Mouse (Mus musculus) liver, embryonic 11.5 days (tissue): ENCODE measurements around the gene Cfap61. TPM values are rescaled to one million over a fixed set of nuclear protein-coding genes. Genes with fewer than 3 reads are reported as not detected.

ENCODE experiments used
- ATAC-seq: fragments of 200-750 bp; cut with Nextera tagmentation; replicated peaks from 2 replicates; pipeline ENCODE4 v1.8.0; 2017; ENCODE audit warnings: moderate number of reproducible peaks, mild to moderate bottlenecking, moderate TSS enrichment, moderate library complexity; ENCODE audit not compliant: low FRiP score
- DNase-seq: peaks from one replicate; pipeline ENCODE4 v3.0.0-alpha.2; 2017; ENCODE audit warnings: low spot score
- H3K27ac ChIP-seq: fragments of 300-500 bp; sonication (generic); 2 replicates; pipeline ENCODE4 v1.5.1; 2014; ENCODE audit warnings: mild to moderate bottlenecking, low read depth, low read length, control low read depth
- H3K27me3 ChIP-seq: fragments of 300-500 bp; sonication (generic); replicated peaks from 2 replicates; pipeline ENCODE4 v1.6.1; 2014; ENCODE audit warnings: low read length, mixed read lengths; ENCODE audit not compliant: control insufficient read depth, insufficient read depth
- H3K36me3 ChIP-seq: fragments of 300-500 bp; sonication (generic); 2 replicates; pipeline ENCODE4 v1.6.1; 2014; ENCODE audit warnings: mild to moderate bottlenecking, low read length, moderate library complexity, mixed read lengths; ENCODE audit not compliant: control insufficient read depth, insufficient read depth
- H3K4me1 ChIP-seq: fragments of 300-500 bp; sonication (generic); replicated peaks from 2 replicates; pipeline ENCODE4 v1.6.1; 2014; ENCODE audit warnings: low read length, mixed read lengths; ENCODE audit not compliant: control insufficient read depth, insufficient read depth
- H3K4me2 ChIP-seq: fragments of 300-500 bp; sonication (generic); 2 replicates; pipeline ENCODE4 v1.6.1; 2014; ENCODE audit warnings: mild to moderate bottlenecking, control low read depth, moderate library complexity
- H3K4me3 ChIP-seq: fragments of 300-500 bp; sonication (generic); 2 replicates; pipeline ENCODE4 v1.5.1; 2014; ENCODE audit warnings: low read depth, low read length, control low read depth
- H3K9ac ChIP-seq: fragments of 300-500 bp; sonication (generic); 2 replicates; pipeline ENCODE4 v1.6.1; 2014; ENCODE audit warnings: low read depth, low read length, control low read depth
- H3K9me3 ChIP-seq: fragments of 300-500 bp; sonication (generic); 2 replicates; pipeline ENCODE4 v1.6.1; 2016; ENCODE audit warnings: low read length, inconsistent platforms, mixed read lengths; ENCODE audit not compliant: control insufficient read depth
- WGBS: fragments of 180-500 bp; shearing (Covaris S2); extraction: QIAGEN DNeasy Blood & Tissue Kit; methylation state at CpG from one replicate; pipeline ENCODE4 v1.1.7; 2014; 5-methylcytosine and 5-hydroxymethylcytosine counted together
- polyA plus RNA-seq: library from polyadenylated mRNA; unstranded; fragments of >200 nt; fragmentation: Nextera tagmentation; extraction: Ambion mirVana; gene quantifications from 2 replicates; pipeline ENCODE4 v1.2.1, GENCODE M21; 2014

Cfap61 gene
- polyA plus RNA-seq, 1 experiment from 2014 or later = not detected

DNA sequence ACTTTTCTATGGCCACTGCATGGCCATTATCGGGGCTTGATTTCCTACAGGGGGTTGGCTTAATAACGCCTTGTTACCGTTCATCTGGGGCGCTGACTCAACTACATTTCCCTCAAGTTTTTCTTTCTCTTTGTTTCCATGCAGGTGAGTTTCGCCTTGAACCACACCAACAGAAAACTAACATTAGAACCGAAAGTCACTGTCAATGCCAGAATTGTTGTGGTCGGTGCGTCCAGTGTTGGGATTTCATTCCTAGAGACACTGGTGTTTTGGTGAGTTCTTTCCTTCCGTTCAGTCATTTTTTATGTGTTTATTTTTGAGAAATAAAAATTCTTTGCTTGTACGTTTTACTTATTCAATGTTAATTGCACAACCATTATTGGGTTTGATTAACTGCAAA is 142.5 kb downstream of the Cfap61 start:
- no peaks in the 10 kb centered on the region for H3K9me3 ChIP-seq
- H3K27me3 ChIP-seq = no peaks in the 10 kb centered on the region
- no peak for DNase-seq
- ATAC-seq = no peak
- H3K9ac ChIP-seq = no peak overlapping the region
- no peak overlapping the region for H3K4me3 ChIP-seq
- WGBS = 83% methylated on average over 10 of the region's 10 CpGs
- no peaks in the 10 kb centered on the region for H3K36me3 ChIP-seq
- no peak overlapping the region for H3K27ac ChIP-seq
- H3K4me1 ChIP-seq = no peaks in the 10 kb centered on the region
- H3K4me2 ChIP-seq = no peak overlapping the region

DNA sequence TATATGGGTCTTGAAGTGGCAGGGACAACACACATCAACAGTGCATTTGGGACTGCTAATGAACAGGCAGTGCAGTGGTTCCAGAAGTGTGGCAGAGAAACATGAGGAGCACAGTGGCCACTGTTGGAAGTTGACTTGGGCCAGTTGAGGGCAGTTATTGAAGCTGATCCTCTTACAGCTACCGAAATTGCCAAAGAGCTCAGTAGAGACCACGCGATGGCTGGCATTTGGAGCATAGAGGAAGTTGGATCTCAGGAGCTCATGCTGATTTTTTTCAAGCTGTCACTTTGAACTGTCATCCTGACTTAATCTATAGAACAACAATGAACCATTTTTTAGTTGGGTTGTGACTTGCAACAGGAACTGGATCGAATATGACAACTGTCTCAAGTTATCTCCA is 145.7 kb downstream of the Cfap61 start:
- ATAC-seq (no peak), DNase-seq (no peak)
- 84% methylated on average over 4 of the region's 4 CpGs for WGBS
- H3K4me1 ChIP-seq = no peaks in the 10 kb centered on the region
- H3K4me3 ChIP-seq = no peak overlapping the region
- H3K9ac ChIP-seq = no peak overlapping the region
- no peaks in the 10 kb centered on the region for H3K9me3 ChIP-seq
- no peak overlapping the region for H3K27ac ChIP-seq
- no peaks in the 10 kb centered on the region for H3K27me3 ChIP-seq
- no peak overlapping the region for H3K4me2 ChIP-seq
- H3K36me3 ChIP-seq = no peaks in the 10 kb centered on the region

DNA sequence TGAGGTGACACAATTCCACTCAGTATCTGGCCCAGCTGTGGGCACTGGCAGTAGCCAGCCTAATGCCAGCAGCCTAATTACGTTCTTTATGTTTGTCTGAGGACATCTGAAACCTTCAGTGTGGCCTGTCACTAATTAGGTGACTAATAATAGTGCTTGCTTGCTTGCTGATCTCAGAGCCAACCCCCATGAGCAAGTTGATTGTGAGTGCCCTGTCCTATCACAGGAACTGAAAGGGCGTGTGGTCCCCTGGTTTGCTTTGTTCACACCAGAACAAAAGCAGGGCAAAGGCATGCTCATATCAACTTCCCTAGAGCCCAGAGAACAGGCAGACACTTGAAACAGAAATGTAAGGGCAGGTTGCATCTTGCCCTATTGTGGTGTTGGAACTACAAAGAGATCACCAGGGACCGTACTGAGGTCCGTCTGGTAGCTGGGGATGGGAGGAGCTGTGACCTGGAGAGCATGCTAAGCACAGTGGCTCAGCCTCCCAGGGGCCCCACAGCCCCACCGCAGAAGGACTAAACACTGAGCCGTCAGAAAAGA is 148.8 kb downstream of the Cfap61 start:
- WGBS = 62% methylated on average over 6 of the region's 6 CpGs

DNA sequence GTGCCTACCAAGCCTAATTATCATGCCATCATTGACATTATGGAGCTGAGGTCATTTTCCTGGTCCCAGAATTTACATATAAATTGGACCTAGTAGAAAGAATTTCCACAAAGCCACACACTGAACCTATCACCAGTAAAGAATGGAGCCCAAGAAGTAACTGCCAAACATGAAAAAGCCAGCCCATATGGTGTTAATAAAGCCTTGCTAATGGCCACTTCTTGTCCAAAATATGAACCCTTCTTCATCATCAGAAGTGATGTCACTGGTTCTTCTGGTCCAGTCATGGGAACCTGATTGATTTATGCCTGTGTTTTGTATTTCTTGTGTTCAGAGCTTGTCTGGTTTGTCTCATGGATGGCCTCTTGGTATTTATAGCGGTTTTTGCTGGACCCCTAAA is 152.8 kb downstream of the Cfap61 start:
- ATAC-seq = no peak
- 73% methylated on average over 1 of the region's 1 CpGs for WGBS
- Histone ChIP-seq H3K27ac (no peak overlapping the region), H3K4me1 (no peaks in the 10 kb centered on the region), H3K9ac (no peak overlapping the region), H3K9me3 (no peaks in the 10 kb centered on the region), H3K36me3 (no peaks in the 10 kb centered on the region), H3K27me3 (no peaks in the 10 kb centered on the region), H3K4me2 (no peak overlapping the region), H3K4me3 (no peak overlapping the region)
- DNase-seq = no peak

More for the DNA sequence above, 148.8 kb downstream of the Cfap61 start:
- ATAC-seq (no peak; the same call in 1 of the 2 replicates), DNase-seq (no peak)
- no peaks in the 10 kb centered on the region for H3K27me3 ChIP-seq
- H3K9ac ChIP-seq = no peak overlapping the region
- no peaks in the 10 kb centered on the region for H3K36me3 ChIP-seq
- H3K9me3 ChIP-seq = no peaks in the 10 kb centered on the region
- H3K27ac ChIP-seq = no peak overlapping the region
- H3K4me1 ChIP-seq = no peaks in the 10 kb centered on the region
- no peak overlapping the region for H3K4me3 ChIP-seq
- H3K4me2 ChIP-seq = no peak overlapping the region

DNA sequence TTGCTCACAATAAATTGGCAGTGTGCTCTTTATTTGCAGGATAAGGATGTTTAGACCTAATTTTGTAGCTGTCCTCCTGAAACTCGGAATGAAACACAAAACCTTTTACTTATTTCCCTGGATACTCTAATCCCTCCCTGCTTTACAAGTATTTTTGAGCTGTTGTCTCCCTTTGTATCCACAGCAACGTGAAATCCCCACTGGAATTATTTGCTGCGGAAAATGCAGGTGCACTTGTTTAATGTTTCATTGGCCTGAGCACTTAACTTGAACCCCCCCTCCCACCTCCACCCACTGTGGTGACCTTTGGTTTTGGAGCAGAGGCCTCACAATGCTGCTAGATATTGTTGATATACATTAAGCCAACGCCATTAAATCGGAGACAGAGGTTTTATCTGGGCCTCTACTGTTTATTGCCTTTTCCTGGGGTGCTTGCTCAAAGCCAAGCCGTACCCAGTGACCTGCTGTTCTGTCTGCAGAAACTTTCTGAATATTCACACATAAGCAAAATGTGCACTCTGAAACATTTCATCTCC is 154.6 kb downstream of the Cfap61 start:
- H3K9ac ChIP-seq = no peak overlapping the region
- H3K4me2 ChIP-seq = no peak overlapping the region
- no peak overlapping the region for H3K27ac ChIP-seq
- DNase-seq = no peak
- no peaks in the 10 kb centered on the region for H3K4me1 ChIP-seq
- WGBS = 73% methylated on average over 6 of the region's 6 CpGs
- H3K9me3 ChIP-seq = no peaks in the 10 kb centered on the region
- no peaks in the 10 kb centered on the region for H3K27me3 ChIP-seq
- ATAC-seq = no peak
- H3K4me3 ChIP-seq = no peak overlapping the region
- H3K36me3 ChIP-seq = no peaks in the 10 kb centered on the region

DNA sequence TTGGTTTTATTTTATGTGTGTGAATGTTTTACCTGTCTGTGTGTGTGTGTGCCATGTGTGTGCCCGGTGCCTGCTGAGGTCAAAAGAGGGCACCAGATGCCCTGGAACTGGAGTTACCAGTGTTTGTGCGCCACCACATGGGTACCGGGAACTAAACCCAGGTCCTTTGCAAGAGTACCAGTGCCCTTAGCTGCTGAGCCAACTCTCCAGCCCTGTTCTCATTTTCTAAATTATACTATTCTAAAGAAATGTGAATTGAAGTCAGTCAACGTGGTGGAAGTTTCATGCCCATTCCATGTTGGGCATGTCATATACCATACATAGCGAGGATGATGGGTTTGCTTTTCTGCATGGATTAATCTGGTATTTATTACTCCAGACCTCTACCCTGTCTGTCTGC is 162.9 kb downstream of the Cfap61 start:
- Histone ChIP-seq H3K9me3 (no peaks in the 10 kb centered on the region), H3K4me3 (peak overlapping the region; percentile 39; the same call in 1 of the 2 replicates), H3K4me2 (peak overlapping the region; percentile 51), H3K4me1 (0 out of 2 replicates have a peak, but pooled peaks cover 3% of the 10 kb centered on the region), H3K27ac (no peak overlapping the region), H3K9ac (no peak overlapping the region), H3K27me3 (no peaks in the 10 kb centered on the region), H3K36me3 (no peaks in the 10 kb centered on the region)
- ATAC-seq (no peak), DNase-seq (no peak)
- 96% methylated on average over 5 of the region's 5 CpGs for WGBS

DNA sequence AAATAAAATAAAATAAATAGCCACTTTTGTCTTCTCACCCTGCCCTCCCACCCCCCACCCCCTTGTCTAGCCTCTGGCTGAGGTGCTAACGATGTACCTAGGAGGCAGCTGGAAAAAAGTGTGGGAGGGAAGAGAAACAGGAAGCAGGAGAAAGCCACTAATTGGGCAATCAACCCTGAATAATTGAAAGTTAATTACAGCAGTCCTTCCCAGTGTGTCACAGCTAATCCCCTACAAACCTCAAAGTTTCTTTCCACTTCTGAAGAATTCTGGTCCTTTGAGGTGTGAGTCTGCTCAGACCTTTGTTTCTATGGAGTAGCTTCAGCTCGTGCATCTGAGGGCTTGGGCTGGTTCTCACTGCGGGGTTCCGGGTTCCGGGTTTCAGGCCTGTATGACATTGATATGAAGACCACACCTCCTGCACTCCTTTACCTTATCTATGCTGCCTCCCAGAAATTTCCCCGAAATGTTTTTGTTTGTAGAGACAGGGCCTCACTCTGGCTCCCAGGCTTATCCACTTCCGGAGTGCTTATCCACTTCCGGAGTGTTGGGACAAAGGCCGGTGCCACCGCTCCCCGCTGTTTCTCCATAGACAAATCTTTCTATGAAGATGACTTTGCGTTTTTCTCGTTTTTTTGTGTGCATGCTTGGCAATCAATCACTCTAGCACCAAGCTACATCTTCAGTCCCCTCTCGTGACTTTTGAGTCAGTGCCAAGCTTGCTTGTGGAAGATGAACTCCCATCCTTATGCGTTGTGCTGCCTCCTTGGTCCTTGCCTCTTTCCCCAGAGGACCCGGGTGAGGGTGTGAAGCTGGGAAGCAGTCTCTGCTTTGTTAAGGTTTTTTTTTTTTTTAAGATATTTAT is 164.5 kb downstream of the Cfap61 start:
- Histone ChIP-seq H3K4me1 (0 out of 2 replicates have a peak, but pooled peaks cover 3% of the 10 kb centered on the region), H3K9me3 (no peaks in the 10 kb centered on the region), H3K9ac (peak overlapping the region; percentile 35; the same call in 1 of the 2 replicates), H3K27me3 (no peaks in the 10 kb centered on the region), H3K36me3 (no peaks in the 10 kb centered on the region), H3K4me3 (peak overlapping the region; percentile 39), H3K4me2 (peak overlapping the region; percentile 51), H3K27ac (peak overlapping the region; percentile 66; the same call in 1 of the 2 replicates)
- 26% methylated on average over 16 of the region's 16 CpGs for WGBS
- ATAC-seq (peak; percentile 98), DNase-seq (peak; percentile 62)

DNA sequence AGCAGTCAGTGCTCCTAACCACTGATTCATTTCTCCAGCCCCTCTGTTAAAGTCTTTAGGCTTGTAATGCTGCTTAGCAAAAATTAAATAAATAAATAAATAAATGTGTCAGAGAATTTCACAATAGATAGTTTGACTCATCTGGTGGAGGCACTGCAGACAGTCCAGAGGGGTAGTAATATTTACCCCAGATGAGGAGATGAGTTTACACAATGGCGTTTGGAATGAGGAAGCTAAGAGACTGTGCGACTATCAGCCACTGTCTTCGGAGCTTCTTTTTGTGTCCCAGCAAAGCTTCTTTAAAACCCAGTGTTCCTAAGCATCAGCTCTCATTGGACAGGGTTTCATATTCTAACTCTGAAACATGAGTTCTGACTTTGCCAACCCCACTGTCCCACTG is 165.3 kb downstream of the Cfap61 start:
- 71% methylated on average over 3 of the region's 3 CpGs for WGBS
- no peak overlapping the region for H3K27ac ChIP-seq
- H3K4me3 ChIP-seq = no peak overlapping the region
- no peaks in the 10 kb centered on the region for H3K9me3 ChIP-seq
- H3K9ac ChIP-seq = no peak overlapping the region
- H3K4me1 ChIP-seq = 0 out of 2 replicates have a peak, but pooled peaks cover 3% of the 10 kb centered on the region
- no peaks in the 10 kb centered on the region for H3K36me3 ChIP-seq
- DNase-seq = no peak
- no peaks in the 10 kb centered on the region for H3K27me3 ChIP-seq
- H3K4me2 ChIP-seq = no peak overlapping the region
- no peak for ATAC-seq
